Mouse (Mus musculus) adrenal gland, adult 10 weeks (tissue): Measurements from ENCODE around the gene Tlnrd1. TPM values are rescaled to one million over a fixed set of nuclear protein-coding genes. Genes with fewer than 3 reads are reported as not detected.

Experiments used
- polyA plus RNA-seq: library from polyadenylated mRNA; stranded (reverse); fragments of 350-450 nt; fragmentation: Illumina TruSeq; extraction: RNeasy Lipid Tissue Mini Kit (QIAGEN cat#74804); gene quantifications from one replicate; pipeline ENCODE4 v1.2.3, GENCODE M21; 2014; ENCODE audit warnings: low read depth, low replicate concordance

The Tlnrd1 gene
- 6.9 TPM for polyA plus RNA-seq

DNA sequence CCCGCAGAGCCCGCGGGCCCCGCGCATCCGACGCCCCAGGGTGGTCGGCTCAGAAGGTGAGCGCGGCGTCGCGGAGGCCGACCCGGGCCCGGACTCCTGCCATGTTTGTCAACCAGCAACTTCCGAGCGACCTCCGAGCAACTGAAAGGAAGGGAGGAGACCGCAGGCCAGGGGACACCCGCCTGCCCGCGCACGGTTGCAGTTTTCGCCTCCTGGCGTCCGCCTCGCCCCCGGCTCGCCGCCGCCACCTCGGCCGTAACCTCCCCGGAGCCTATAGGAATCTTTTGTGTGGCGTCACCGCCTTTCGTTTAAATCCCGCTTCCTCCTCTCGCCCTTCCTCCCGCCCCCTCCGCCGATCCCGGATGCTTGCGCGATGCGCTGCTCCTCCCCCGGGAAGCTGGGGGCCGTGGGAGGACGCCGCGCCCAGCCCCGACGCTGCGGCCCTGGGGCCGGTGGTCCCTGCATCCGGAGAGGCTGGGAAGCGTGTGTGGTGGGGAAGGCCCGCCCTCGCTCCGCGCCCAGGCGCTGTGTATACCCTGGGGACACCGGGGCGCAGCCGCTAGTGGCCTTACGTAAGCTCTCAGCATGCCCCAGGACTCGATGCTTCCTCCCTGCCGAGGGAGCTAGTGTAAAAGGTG, at the start of gene Tlnrd1, which contains the start of gene Mesd:
Tlnrd1 (minus strand) TSS at position 285 of the 638 bp plus-strand sequence.
Mesd (plus strand) TSS at position 446 of the 638 bp plus-strand sequence.

Other genes starting within 250 kb of the Tlnrd1 start
- gene Il16, start 138.6 kb downstream of the Tlnrd1 start, polyA plus RNA-seq: 1.7 TPM
- gene Cfap161, start 89.4 kb downstream of the Tlnrd1 start, polyA plus RNA-seq: not detected
- gene Mesd, start 161 bp upstream of the Tlnrd1 start, polyA plus RNA-seq: 40.3 TPM
- 0.93 TPM for gene Cemip, start 202.2 kb upstream of the Tlnrd1 start, polyA plus RNA-seq